Mouse (Mus musculus) G1E (cell line): ENCODE measurements around the gene Ankrd52. TPM values are rescaled to one million over a fixed set of nuclear protein-coding genes. Genes with fewer than 3 reads are reported as not detected.

Source experiments
- ATAC-seq: 2 replicates; pipeline ENCODE4 v1.8.0; 2016; ENCODE audit warnings: mild to moderate bottlenecking; ENCODE audit not compliant: insufficient number of reproducible peaks, poor library complexity, low FRiP score, severe bottlenecking; ENCODE audit errors: extremely low read depth
- DNase-seq: peaks from one replicate; pipeline ENCODE4 v3.0.0; 2012; ENCODE audit warnings: low spot score
- H3K27me3 ChIP-seq: 2 replicates; pipeline ENCODE4 v1.6.1; 2012; ENCODE audit warnings: mild to moderate bottlenecking, low read length, inconsistent platforms; ENCODE audit not compliant: insufficient read depth
- H3K36me3 ChIP-seq: replicated peaks from 2 replicates; pipeline ENCODE3; 2012; ENCODE audit warnings: mild to moderate bottlenecking, inconsistent platforms
- H3K4me1 ChIP-seq: 2 replicates; pipeline ENCODE4 v1.6.1; 2012; ENCODE audit warnings: low read depth, low read length, inconsistent platforms, mixed read lengths; ENCODE audit not compliant: insufficient read depth
- H3K4me3 ChIP-seq: 2 replicates; pipeline ENCODE4 v1.5.1; 2012; ENCODE audit warnings: low read depth, mild to moderate bottlenecking, inconsistent platforms, low read length, moderate library complexity, mixed read lengths
- H3K9me3 ChIP-seq: replicated peaks from 2 replicates; pipeline ENCODE4 v1.6.1; 2012; ENCODE audit warnings: inconsistent platforms
- CTCF ChIP-seq: IDR thresholded peaks from 2 replicates; pipeline ENCODE4 v1.5.1; 2012; ENCODE audit warnings: low read depth, low read length, inconsistent platforms, mixed read lengths
- GATA1 ChIP-seq: IDR thresholded peaks from 2 replicates; pipeline ENCODE4 v1.6.1; 2012; ENCODE audit warnings: borderline replicate concordance, low read length, inconsistent platforms, mixed read lengths
- GATA2 ChIP-seq: IDR thresholded peaks from 2 replicates; pipeline ENCODE4 v1.6.1; 2012; ENCODE audit warnings: low read depth, low read length, inconsistent platforms, borderline replicate concordance
- POLR2AphosphoS5 ChIP-seq: IDR thresholded peaks from 2 replicates; pipeline ENCODE4 v1.6.1; 2012; ENCODE audit warnings: low read depth, low read length, inconsistent platforms; ENCODE audit not compliant: insufficient replicate concordance
- TAL1 ChIP-seq: conservative IDR thresholded peaks from 2 replicates; pipeline ENCODE4 v1.6.1; 2012; ENCODE audit warnings: low read depth, low read length, inconsistent platforms, mixed read lengths
- polyA plus RNA-seq: library from polyadenylated mRNA; stranded (reverse); fragments of >175 nt; gene quantifications from 2 replicates; pipeline ENCODE4 v1.2.3, GENCODE M21; 2012
- total RNA-seq, 2 experiments: library from RNA; stranded (forward) in 1 of 2; stranded (reverse) in 1 of 2; fragments of 200-1000 nt in 1 of 2; fragments of >200 nt in 1 of 2; fragmentation: Nextera tagmentation in 1 of 2; gene quantifications; 2 replicates each; pipeline ENCODE4 v1.2.3; 2014 to 2017

Gene Ankrd52
- total and polyA plus RNA-seq, 3 experiments: 6.6 to 75.9 (median 72.9) TPM

GRCm38 (mm10) chr10:128382482-128382881, 5.6 kb downstream of the Ankrd52 start:
- Histone ChIP-seq H3K9me3 (no peaks in the 10 kb centered on the region), H3K27me3 (no peaks in the 10 kb centered on the region), H3K4me3 (no peak overlapping the region), H3K36me3 (peaks cover 94% of the 10 kb centered on the region), H3K4me1 (peaks cover 41% of the 10 kb centered on the region)
- ATAC-seq (no peak), DNase-seq (no peak)
- TF ChIP-seq GATA2 (no peak), CTCF (no peak), POLR2AphosphoS5 (no peak), GATA1 (no peak), TAL1 (no peak)

GRCm38 (mm10) chr10:128385902-128386301, 9.0 kb downstream of the Ankrd52 start:
- peaks cover 98% of the 10 kb centered on the region for H3K36me3 ChIP-seq
- H3K4me3 ChIP-seq: no peak overlapping the region
- ATAC-seq: no peak
- H3K4me1 ChIP-seq: peaks cover 34% of the 10 kb centered on the region
- TF ChIP-seq GATA2 (no peak), POLR2AphosphoS5 (no peak), CTCF (no peak), TAL1 (no peak), GATA1 (no peak)
- H3K9me3 ChIP-seq: no peaks in the 10 kb centered on the region
- no peak for DNase-seq
- no peaks in the 10 kb centered on the region for H3K27me3 ChIP-seq

GRCm38 (mm10) chr10:128388941-128389340, 12.0 kb downstream of the Ankrd52 start:
- peaks cover 100% of the 10 kb centered on the region for H3K36me3 ChIP-seq
- no peak for ATAC-seq

GRCm38 (mm10) chr10:128389570-128389969, 12.7 kb downstream of the Ankrd52 start:
- TF ChIP-seq CTCF (no peak), TAL1 (no peak), POLR2AphosphoS5 (no peak), GATA2 (no peak), GATA1 (no peak)
- Histone ChIP-seq H3K27me3 (no peaks in the 10 kb centered on the region), H3K4me1 (peaks cover 36% of the 10 kb centered on the region), H3K9me3 (no peaks in the 10 kb centered on the region), H3K4me3 (no peak overlapping the region), H3K36me3 (peaks cover 100% of the 10 kb centered on the region)
- no peak for ATAC-seq
- no peak for DNase-seq

More at GRCm38 (mm10) chr10:128388941-128389340, 12.0 kb downstream of the Ankrd52 start:
- H3K27me3 ChIP-seq: no peaks in the 10 kb centered on the region
- no peaks in the 10 kb centered on the region for H3K9me3 ChIP-seq
- H3K4me1 ChIP-seq: peaks cover 35% of the 10 kb centered on the region
- TF ChIP-seq POLR2AphosphoS5: no peak
- no peak for TF ChIP-seq CTCF
- TF ChIP-seq GATA2: no peak
- TF ChIP-seq TAL1: no peak
- TF ChIP-seq GATA1: no peak
- DNase-seq: no peak
- 0 out of 2 replicates have a peak overlapping the region, but pooled peaks have one; percentile 10 for H3K4me3 ChIP-seq

- ATAC-seq (no peak), DNase-seq (no peak)
- TF ChIP-seq POLR2AphosphoS5 (no peak), GATA1 (no peak), GATA2 (no peak), TAL1 (no peak), CTCF (no peak)
- H3K4me1 ChIP-seq: peaks cover 40% of the 10 kb centered on the region
- H3K27me3 ChIP-seq: no peaks in the 10 kb centered on the region
- H3K4me3 ChIP-seq: no peak overlapping the region
- no peaks in the 10 kb centered on the region for H3K9me3 ChIP-seq
- peaks cover 100% of the 10 kb centered on the region for H3K36me3 ChIP-seq
Observed at GRCm38 (mm10) chr10:128390366-128390765, 13.5 kb downstream of the Ankrd52 start.

- no peak overlapping the region for H3K4me3 ChIP-seq
- DNase-seq: no peak
- peaks cover 100% of the 10 kb centered on the region for H3K36me3 ChIP-seq
- no peak for TF ChIP-seq CTCF
- no peak for TF ChIP-seq GATA2
- no peak for TF ChIP-seq TAL1
- TF ChIP-seq GATA1: no peak
- TF ChIP-seq POLR2AphosphoS5: no peak
- H3K27me3 ChIP-seq: no peaks in the 10 kb centered on the region
- peaks cover 49% of the 10 kb centered on the region for H3K4me1 ChIP-seq
- H3K9me3 ChIP-seq: no peaks in the 10 kb centered on the region
- no peak for ATAC-seq
Observed at GRCm38 (mm10) chr10:128391850-128392249, 14.9 kb downstream of the Ankrd52 start.
